Mouse (Mus musculus) stomach, embryonic 15.5 days (tissue): ENCODE results near the gene Pfkfb1. TPM values are rescaled to one million over a fixed set of nuclear protein-coding genes. Genes with fewer than 3 reads are reported as not detected.

Experiments
- microRNA-seq: library from miRNA; unstranded; fragments of <30 nt; microRNA quantifications from one replicate; pipeline ENCODE4, GENCODE M21; 2016
- polyA plus RNA-seq: library from polyadenylated mRNA; unstranded; fragments of >200 nt; fragmentation: Nextera tagmentation; extraction: Ambion mirVana; gene quantifications from 2 replicates; pipeline ENCODE4 v1.2.1, GENCODE M21; 2015

Pfkfb1 gene
- polyA plus RNA-seq, 1 experiment from 2014 or later: 6.2 TPM

Small RNA genes lying within 50 kb of the gene (microRNA-seq; reads per million reads assigned to microRNA genes)
- not detected for gene Mir3620

Other genes starting within 250 kb of the Pfkfb1 start
- 29.1 and 32.4 TPM in 2 replicates for gene Tmem29, start 129.1 kb upstream of the Pfkfb1 start, polyA plus RNA-seq
- 77.5 and 126 TPM in 2 replicates for gene Alas2, start 40.9 kb upstream of the Pfkfb1 start, polyA plus RNA-seq
- gene Apex2, start 1.6 kb downstream of the Pfkfb1 start, polyA plus RNA-seq: 14.9 and 18.8 TPM in 2 replicates
- 16.0 and 17.6 TPM in 2 replicates for gene Tro, start 69.4 kb downstream of the Pfkfb1 start, polyA plus RNA-seq
- gene Maged2, start 226.1 kb downstream of the Pfkfb1 start, polyA plus RNA-seq: 497 and 503 TPM in 2 replicates